Mouse (Mus musculus) heart, embryonic 11.5 days (tissue): ENCODE results near the gene Bysl. TPM values are rescaled to one million over a fixed set of nuclear protein-coding genes. Genes with fewer than 3 reads are reported as not detected.
"Not testable (repeated sequence)": the region's sequence is repeated elsewhere in the genome, so short reads cannot be mapped to it uniquely, and the experiment has no call there.

ENCODE experiments used
- ATAC-seq: fragments of 200-750 bp; cut with Nextera tagmentation; replicated peaks from 2 replicates; pipeline ENCODE4 v1.8.0; 2017; ENCODE audit warnings: moderate library complexity; ENCODE audit not compliant: insufficient number of reproducible peaks, low FRiP score, low TSS enrichment
- H3K27ac ChIP-seq: fragments of 300-500 bp; sonication (generic); 2 replicates; pipeline ENCODE4 v1.5.1; 2014; ENCODE audit warnings: mild to moderate bottlenecking, low read depth, low read length
- H3K27me3 ChIP-seq: fragments of 300-500 bp; sonication (generic); 2 replicates; pipeline ENCODE4 v1.6.1; 2014; ENCODE audit warnings: mild to moderate bottlenecking, low read length, mixed read lengths; ENCODE audit not compliant: control insufficient read depth, insufficient read depth
- H3K36me3 ChIP-seq: fragments of 300-500 bp; sonication (generic); 2 replicates; pipeline ENCODE4 v1.6.1; 2014; ENCODE audit warnings: mild to moderate bottlenecking, low read length, moderate library complexity, mixed read lengths; ENCODE audit not compliant: control insufficient read depth, insufficient read depth
- H3K4me1 ChIP-seq: fragments of 300-500 bp; sonication (generic); 2 replicates; pipeline ENCODE4 v1.6.1; 2014; ENCODE audit warnings: low read length; ENCODE audit not compliant: control insufficient read depth, insufficient read depth
- H3K4me2 ChIP-seq: fragments of 300-500 bp; sonication (generic); 2 replicates; pipeline ENCODE4 v1.6.1; 2014; ENCODE audit warnings: mild to moderate bottlenecking, moderate library complexity
- H3K4me3 ChIP-seq: fragments of 300-500 bp; sonication (generic); 2 replicates; pipeline ENCODE4 v1.5.1; 2014; ENCODE audit warnings: low read depth, low read length
- H3K9ac ChIP-seq: fragments of 300-500 bp; sonication (generic); 2 replicates; pipeline ENCODE4 v1.6.1; 2014; ENCODE audit warnings: mild to moderate bottlenecking, low read depth, low read length, moderate library complexity
- H3K9me3 ChIP-seq: fragments of 300-500 bp; sonication (generic); replicated peaks from 2 replicates; pipeline ENCODE4 v1.6.1; 2016; ENCODE audit warnings: low read length; ENCODE audit not compliant: control insufficient read depth
- WGBS: fragments of 180-500 bp; shearing (Covaris S2); extraction: QIAGEN DNeasy Blood & Tissue Kit; methylation state at CpG from one replicate; pipeline ENCODE4 v1.1.7; 2014; ENCODE audit not compliant: insufficient replicate concordance; 5-methylcytosine and 5-hydroxymethylcytosine counted together
- polyA plus RNA-seq: library from polyadenylated mRNA; unstranded; fragments of >200 nt; fragmentation: Nextera tagmentation; extraction: Ambion mirVana; gene quantifications from 2 replicates; pipeline ENCODE4 v1.2.1, GENCODE M21; 2014

Bysl gene
- polyA plus RNA-seq, 1 experiment from 2014 or later = 26.8 TPM

- Histone ChIP-seq H3K9ac (no peak overlapping the region; the same call in 1 of the 2 replicates), H3K27ac (no peak overlapping the region), H3K4me3 (no peak overlapping the region), H3K4me1 (peaks cover 7% of the 10 kb centered on the region), H3K9me3 (no peaks in the 10 kb centered on the region), H3K27me3 (no peaks in the 10 kb centered on the region), H3K36me3 (peaks cover 24% of the 10 kb centered on the region), H3K4me2 (no peak overlapping the region)
- ATAC-seq = no peak
- 90% methylated on average over 5 of the region's 5 CpGs for WGBS
Observed at GRCm38 (mm10) chr17:47626031-47626430, 14.7 kb upstream of the Bysl start.

GRCm38 (mm10) chr17:47625088-47625487, 13.8 kb upstream of the Bysl start:
- H3K9me3 ChIP-seq = no peaks in the 10 kb centered on the region
- H3K27ac ChIP-seq = no peak overlapping the region
- no peak for ATAC-seq
- no peaks in the 10 kb centered on the region for H3K27me3 ChIP-seq
- no peak overlapping the region for H3K4me3 ChIP-seq
- peaks cover 24% of the 10 kb centered on the region for H3K36me3 ChIP-seq
- H3K4me2 ChIP-seq = no peak overlapping the region
- H3K4me1 ChIP-seq = no peaks in the 10 kb centered on the region; the same call in 1 of the 2 replicates
- 93% methylated on average over 2 of the region's 2 CpGs for WGBS
- H3K9ac ChIP-seq = no peak overlapping the region

GRCm38 (mm10) chr17:47624572-47624971, 13.3 kb upstream of the Bysl start:
- 100% methylated on average over 4 of the region's 5 CpGs for WGBS
- ATAC-seq, H3K9me3 ChIP-seq, H3K4me3 ChIP-seq, H3K27ac ChIP-seq, H3K4me1 ChIP-seq, H3K4me2 ChIP-seq, H3K27me3 ChIP-seq, H3K9ac ChIP-seq: not testable (repeated sequence)
- peaks cover 24% of the 10 kb centered on the region for H3K36me3 ChIP-seq

GRCm38 (mm10) chr17:47622912-47623554, 11.7 kb upstream of the Bysl start:
- no peak overlapping the region for H3K27ac ChIP-seq
- H3K4me3 ChIP-seq = no peak overlapping the region
- 93% methylated on average over 14 of the region's 14 CpGs for WGBS
- H3K9ac ChIP-seq = no peak overlapping the region
- H3K4me2 ChIP-seq = no peak overlapping the region
- H3K4me1 ChIP-seq = no peaks in the 10 kb centered on the region
- H3K36me3 ChIP-seq = peaks cover 29% of the 10 kb centered on the region
- no peaks in the 10 kb centered on the region for H3K9me3 ChIP-seq
- H3K27me3 ChIP-seq = no peaks in the 10 kb centered on the region
- no peak for ATAC-seq

- no peaks in the 10 kb centered on the region for H3K4me1 ChIP-seq
- 89% methylated on average over 13 of the region's 13 CpGs for WGBS
- no peak for ATAC-seq
- peak overlapping the region; percentile 54; the same call in 1 of the 2 replicates for H3K27ac ChIP-seq
- no peak overlapping the region for H3K4me3 ChIP-seq
- no peaks in the 10 kb centered on the region for H3K27me3 ChIP-seq
- no peak overlapping the region for H3K9ac ChIP-seq
- no peaks in the 10 kb centered on the region for H3K9me3 ChIP-seq
- peaks cover 25% of the 10 kb centered on the region for H3K36me3 ChIP-seq
- H3K4me2 ChIP-seq = no peak overlapping the region
Observed at GRCm38 (mm10) chr17:47618556-47619311, 7.4 kb upstream of the Bysl start.

GRCm38 (mm10) chr17:47617605-47618307, 6.5 kb upstream of the Bysl start:
- no peaks in the 10 kb centered on the region for H3K27me3 ChIP-seq
- ATAC-seq = peak; percentile 91
- no peaks in the 10 kb centered on the region for H3K9me3 ChIP-seq
- H3K36me3 ChIP-seq = peaks cover 15% of the 10 kb centered on the region
- H3K27ac ChIP-seq = peak overlapping the region; percentile 76
- H3K9ac ChIP-seq = no peak overlapping the region
- H3K4me1 ChIP-seq = peaks cover 2% of the 10 kb centered on the region
- 86% methylated on average over 9 of the region's 9 CpGs for WGBS
- H3K4me2 ChIP-seq = no peak overlapping the region
- H3K4me3 ChIP-seq = no peak overlapping the region

GRCm38 (mm10) chr17:47616652-47617051, 5.4 kb upstream of the Bysl start:
- peaks cover 12% of the 10 kb centered on the region for H3K36me3 ChIP-seq
- peaks cover 10% of the 10 kb centered on the region for H3K4me1 ChIP-seq
- no peak overlapping the region for H3K4me2 ChIP-seq

GRCm38 (mm10) chr17:47616119-47616518, 4.8 kb upstream of the Bysl start:
- Histone ChIP-seq H3K27ac (peak overlapping the region; percentile 5; the same call in 1 of the 2 replicates), H3K9ac (no peak overlapping the region)
- WGBS = 91% methylated on average over 8 of the region's 8 CpGs

More at GRCm38 (mm10) chr17:47616652-47617051, 5.4 kb upstream of the Bysl start:
- H3K9ac ChIP-seq = no peak overlapping the region
- no peak for ATAC-seq
- H3K9me3 ChIP-seq = no peaks in the 10 kb centered on the region
- H3K27ac ChIP-seq = peak overlapping the region; percentile 76; the same call in 1 of the 2 replicates
- 88% methylated on average over 4 of the region's 4 CpGs for WGBS
- H3K4me3 ChIP-seq = no peak overlapping the region
- H3K27me3 ChIP-seq = no peaks in the 10 kb centered on the region

More at GRCm38 (mm10) chr17:47616119-47616518, 4.8 kb upstream of the Bysl start:
- Histone ChIP-seq H3K4me3 (no peak overlapping the region), H3K36me3 (peaks cover 12% of the 10 kb centered on the region), H3K4me2 (no peak overlapping the region), H3K4me1 (peaks cover 10% of the 10 kb centered on the region), H3K9me3 (no peaks in the 10 kb centered on the region), H3K27me3 (no peaks in the 10 kb centered on the region)
- ATAC-seq = no peak
